Mouse (Mus musculus): Measurements from ENCODE around the gene Utp6.
"Not testable (repeated sequence)": the region's sequence is repeated elsewhere in the genome, so short reads cannot be mapped to it uniquely, and the experiment has no call there.

Gene Utp6

GRCm38 (mm10) chr11:79962125-79962876 lies at the start of gene Utp6:
Gene Utp6 (minus strand): TSS chr11:79962390.
- peak; percentile 98 for DNase-seq

- no peak for DNase-seq
Observed at GRCm38 (mm10) chr11:79994271-79994988, 32.2 kb upstream of the Utp6 start.

GRCm38 (mm10) chr11:79993356-79994270 lies 31.4 kb upstream of the Utp6 start:
- peak; percentile 10 for DNase-seq

GRCm38 (mm10) chr11:79992592-79993355 lies 30.6 kb upstream of the Utp6 start, which contains the start of gene Suz12:
Gene Suz12 (plus strand): TSS chr11:79993106.
- peak; percentile 96 for DNase-seq

GRCm38 (mm10) chr11:79992035-79992591 lies 29.9 kb upstream of the Utp6 start:
- no peak for DNase-seq

GRCm38 (mm10) chr11:79991600-79991999 lies 29.4 kb upstream of the Utp6 start:
- peak; percentile 25 for DNase-seq

- no peak for DNase-seq
Observed at GRCm38 (mm10) chr11:79990120-79990519, 27.9 kb upstream of the Utp6 start.

- no peak for DNase-seq
Observed at GRCm38 (mm10) chr11:79987896-79988295, 25.7 kb upstream of the Utp6 start.

GRCm38 (mm10) chr11:79986886-79987285 lies 24.7 kb upstream of the Utp6 start:
- DNase-seq: no peak

- not testable (repeated sequence) for DNase-seq
Observed at GRCm38 (mm10) chr11:79977747-79978146, 15.6 kb upstream of the Utp6 start.

- not testable (repeated sequence) for DNase-seq
Observed at GRCm38 (mm10) chr11:79977061-79977460, 14.9 kb upstream of the Utp6 start.

GRCm38 (mm10) chr11:79976645-79977044 lies 14.5 kb upstream of the Utp6 start:
- not testable (repeated sequence) for DNase-seq

- no peak for DNase-seq
Observed at GRCm38 (mm10) chr11:79976222-79976621, 14.0 kb upstream of the Utp6 start.

GRCm38 (mm10) chr11:79975377-79975776 lies 13.2 kb upstream of the Utp6 start:
- DNase-seq: no peak

GRCm38 (mm10) chr11:79973626-79974476 lies 11.7 kb upstream of the Utp6 start:
- DNase-seq: peak; percentile 48

- no peak for DNase-seq
Observed at GRCm38 (mm10) chr11:79973133-79973532, 10.9 kb upstream of the Utp6 start.

- no peak for DNase-seq
Observed at GRCm38 (mm10) chr11:79967752-79968151, 5.6 kb upstream of the Utp6 start.

- no peak for DNase-seq
Observed at GRCm38 (mm10) chr11:79965896-79966295, 3.7 kb upstream of the Utp6 start.

- no peak for DNase-seq
Observed at GRCm38 (mm10) chr11:79963212-79963974, 1.2 kb upstream of the Utp6 start.

- DNase-seq: no peak
Observed at GRCm38 (mm10) chr11:79962877-79963183, 640 bp upstream of the Utp6 start.

All from cerebellum, adult 9-11 months (tissue).